Mouse (Mus musculus): ENCODE measurements around the gene Adgrl1.

DNA sequence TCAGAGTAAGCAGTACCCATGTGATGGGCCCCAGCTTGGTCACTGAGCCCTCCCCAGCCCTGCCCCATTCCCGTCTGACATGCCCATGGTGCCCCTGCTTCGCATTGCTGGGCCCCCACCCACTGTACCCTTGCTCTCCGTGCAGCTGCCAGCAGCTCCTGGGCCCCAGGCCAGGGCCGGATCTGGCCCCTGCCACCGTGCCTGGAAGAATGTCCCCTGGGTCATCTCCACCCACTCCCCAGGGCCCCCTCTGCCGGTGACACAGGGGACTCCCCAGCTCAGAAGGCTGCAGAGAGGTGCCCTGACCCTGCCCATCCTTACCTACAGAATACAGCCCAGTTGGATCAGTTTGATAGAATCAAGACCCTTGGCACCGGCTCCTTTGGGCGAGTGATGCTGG is 80.9 kb downstream of the Adgrl1 start:
- TF ChIP-seq CTCF (IDR thresholded peaks at IDR 0.05 in 2 of 3, conservative IDR thresholded peaks at IDR 0.05 in 1 of 3; ENCODE audit: control insufficient read depth in 1 of 3, insufficient read depth in 1 of 3, low read depth in 2 of 3, low read length in 3 of 3, poor library complexity in 1 of 3, severe bottlenecking in 1 of 3) (no peak), HCFC1 (IDR thresholded peaks at IDR 0.05; ENCODE audit: low read depth, low read length) (no peak), POLR2A (IDR thresholded peaks at IDR 0.05; ENCODE audit: control insufficient read depth in 1 of 2, insufficient read depth in 1 of 2, low read depth in 1 of 2, low read length in 2 of 2, poor library complexity in 1 of 2) (no peak)

All from MEL (cell line).